Mouse (Mus musculus) limb, embryonic 14.5 days (tissue): ENCODE measurements around the gene Zzz3. TPM values are rescaled to one million over a fixed set of nuclear protein-coding genes. Genes with fewer than 3 reads are reported as not detected.

Source experiments
- ATAC-seq: fragments of 200-750 bp; cut with Nextera tagmentation; 2 replicates; pipeline ENCODE4 v1.8.0; 2017; ENCODE audit warnings: low read depth, moderate number of reproducible peaks, moderate TSS enrichment; ENCODE audit not compliant: low FRiP score
- DNase-seq: peaks from one replicate; pipeline ENCODE4 v3.0.0-alpha.2; 2015; ENCODE audit warnings: low spot score
- H3K27ac ChIP-seq: fragments of 300-500 bp; sonication (generic); replicated peaks from 2 replicates; pipeline ENCODE4 v1.5.1; 2014; ENCODE audit warnings: low read depth, mild to moderate bottlenecking, low read length, moderate library complexity, mixed read lengths
- H3K27me3 ChIP-seq: fragments of 300-500 bp; sonication (generic); 2 replicates; pipeline ENCODE4 v1.6.1; 2014; ENCODE audit warnings: low read length, mixed read lengths; ENCODE audit not compliant: control insufficient read depth, insufficient read depth
- H3K36me3 ChIP-seq: fragments of 300-500 bp; sonication (generic); 2 replicates; pipeline ENCODE4 v1.6.1; 2014; ENCODE audit warnings: mild to moderate bottlenecking, low read length, moderate library complexity, mixed read lengths; ENCODE audit not compliant: control insufficient read depth, insufficient read depth
- H3K4me1 ChIP-seq: fragments of 300-500 bp; sonication (generic); 2 replicates; pipeline ENCODE4 v1.6.1; 2014; ENCODE audit warnings: antibody characterized with exemption, low read length, mixed read lengths; ENCODE audit not compliant: control insufficient read depth, insufficient read depth
- H3K4me2 ChIP-seq: fragments of 300-500 bp; sonication (generic); replicated peaks from 2 replicates; pipeline ENCODE4 v1.6.1; 2014; ENCODE audit warnings: low read depth, mild to moderate bottlenecking, low read length, moderate library complexity; ENCODE audit not compliant: severe bottlenecking
- H3K4me3 ChIP-seq: fragments of 300-500 bp; sonication (generic); replicated peaks from 2 replicates; pipeline ENCODE4 v1.5.1; 2014; ENCODE audit warnings: low read length
- H3K9ac ChIP-seq: fragments of 300-500 bp; sonication (generic); 2 replicates; pipeline ENCODE4 v1.6.1; 2014; ENCODE audit warnings: mild to moderate bottlenecking, low read depth, low read length, moderate library complexity; ENCODE audit not compliant: severe bottlenecking
- H3K9me3 ChIP-seq: fragments of 300-500 bp; sonication (generic); 2 replicates; pipeline ENCODE4 v1.6.1; 2016; ENCODE audit warnings: low read length; ENCODE audit not compliant: control insufficient read depth
- POLR2A ChIP-seq: fragments of 200-500 bp; IDR thresholded peaks from 2 replicates; pipeline ENCODE4 v1.8.0; 2012; ENCODE audit warnings: inconsistent platforms, mild to moderate bottlenecking, moderate library complexity, borderline replicate concordance; ENCODE audit not compliant: insufficient read depth, insufficient read length; ENCODE audit errors: extremely low read depth
- WGBS: fragments of 180-500 bp; shearing (Covaris S2); extraction: QIAGEN DNeasy Blood & Tissue Kit; methylation state at CpG from one replicate; pipeline ENCODE4 v1.1.7; 2014; 5-methylcytosine and 5-hydroxymethylcytosine counted together
- polyA plus RNA-seq, 2 experiments: library from polyadenylated mRNA; depleted of rRNA in 1 of 2; stranded (reverse) in 1 of 2; unstranded in 1 of 2; fragments of >200 nt; fragmentation: Nextera tagmentation in 1 of 2; extraction: Ambion mirVana in 1 of 2; gene quantifications; 2 replicates each; pipeline versions ENCODE4 v1.2.1 to v1.2.3; 2012 to 2014

Gene Zzz3
- polyA plus RNA-seq (2012; rRNA removed) (36.8 and 40.5 TPM in 2 replicates), polyA plus RNA-seq (2014; fragmentation: Nextera tagmentation; extraction: Ambion mirVana) (52.2 and 53.6 TPM in 2 replicates)

DNA sequence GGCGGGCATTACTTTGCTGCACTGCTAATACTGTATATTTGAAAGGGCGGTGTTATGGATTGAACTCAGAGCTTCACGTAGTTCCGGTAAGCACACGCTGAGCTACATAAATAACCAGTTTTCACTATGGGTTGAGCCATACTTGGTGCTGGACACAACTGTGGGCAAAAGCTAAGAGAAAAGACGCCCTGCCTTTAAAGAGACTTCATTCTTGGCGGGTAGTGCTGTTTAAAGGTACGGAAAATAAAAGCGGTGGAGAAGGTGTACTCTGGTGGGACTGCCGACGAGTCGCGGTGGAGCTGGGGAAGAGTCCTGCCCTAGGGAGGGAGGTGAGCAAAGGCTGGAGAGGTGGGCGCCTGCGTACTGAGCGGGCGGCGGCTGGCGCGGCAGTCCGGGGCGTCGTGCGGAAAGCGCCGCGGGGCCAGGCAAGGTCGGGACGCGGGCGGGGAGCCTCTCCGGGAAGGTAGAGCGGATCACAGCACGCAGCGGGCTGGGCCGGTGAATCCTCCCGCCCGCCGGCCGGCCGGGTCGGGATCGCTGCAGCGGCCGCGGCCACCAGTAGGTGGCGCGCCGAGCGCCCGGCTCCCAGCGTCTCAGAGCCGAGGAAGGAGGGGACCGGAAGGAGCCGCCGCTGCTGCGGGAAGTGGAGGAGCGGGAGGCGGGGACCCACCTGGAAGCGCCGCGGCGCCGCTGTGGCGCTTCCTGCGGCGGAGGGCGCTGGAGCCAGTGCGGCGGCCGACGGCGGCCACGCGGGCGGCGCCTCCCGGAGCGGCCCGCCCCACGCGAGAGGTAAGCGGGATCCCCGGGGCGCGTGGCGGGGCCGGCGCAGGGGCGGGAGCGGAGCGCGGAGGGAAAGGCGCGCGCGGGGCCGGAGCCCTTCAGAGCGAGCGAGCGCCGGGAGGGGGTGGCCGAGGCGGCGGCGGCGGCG is at the start of gene Zzz3:
Zzz3 (plus strand) TSS at position 124 of the 928 bp plus-strand sequence.
- under 1% methylated on average over 32 of the region's 108 CpGs for WGBS

DNA sequence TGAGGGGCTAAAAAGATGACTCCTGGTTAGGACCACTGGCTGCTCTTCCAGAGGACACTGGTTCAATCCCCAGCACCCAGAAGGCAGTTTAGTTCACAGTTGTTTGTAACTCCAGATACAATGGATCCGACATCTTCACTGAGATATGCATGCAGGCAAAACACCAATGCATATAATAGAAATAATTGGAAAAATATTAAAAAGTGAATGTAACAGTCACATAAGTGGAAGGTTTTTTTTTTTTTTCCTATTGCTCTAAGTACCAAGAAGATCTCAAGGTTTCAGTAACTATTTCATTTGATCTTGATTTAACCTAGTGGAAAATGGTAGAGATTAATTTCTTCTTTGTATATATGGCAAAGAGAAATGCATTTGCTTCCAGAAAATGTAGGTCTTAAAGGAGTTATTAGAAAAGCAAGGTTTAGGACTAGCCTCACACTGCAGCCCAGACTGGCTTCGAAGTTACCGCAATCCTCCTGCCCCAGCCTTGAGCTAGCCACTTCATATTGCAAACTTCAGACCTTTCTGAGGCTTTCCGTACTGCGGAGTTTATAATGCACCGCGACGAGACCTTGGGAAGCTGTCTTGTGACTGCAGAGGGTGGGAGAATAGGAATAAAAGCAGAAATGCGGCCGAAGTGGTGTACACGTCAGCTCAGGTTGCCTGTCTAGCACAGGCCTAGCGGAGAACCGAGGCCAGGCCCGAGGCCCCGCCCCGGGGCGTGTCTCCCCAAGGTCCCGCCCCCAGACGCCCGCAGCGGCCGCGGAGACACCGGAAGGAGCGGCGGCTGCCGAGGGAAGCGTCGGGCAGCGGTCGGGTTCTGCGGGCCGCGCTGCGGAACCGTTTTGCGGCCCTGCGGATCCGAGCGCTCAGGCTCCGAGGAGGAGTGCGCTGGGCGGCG is 49.3 kb upstream of the Zzz3 start, which contains the start of gene Usp33:
Usp33 (plus strand) TSS at position 747 of the 901 bp plus-strand sequence.
- Histone ChIP-seq H3K9me3 (no peaks in the 10 kb centered on the region), H3K4me3 (peak within 1 kb of the TSS; percentile 57), H3K4me2 (peak within 1 kb of the TSS; percentile 70), H3K27me3 (no peaks in the 10 kb centered on the region), H3K36me3 (0 out of 2 replicates have a peak, but pooled peaks cover 6% of the 10 kb centered on the region), H3K27ac (peak within 1 kb of the TSS; percentile 81; the same call in 1 of the 2 replicates), H3K9ac (peak within 1 kb of the TSS; percentile 82), H3K4me1 (peaks cover 9% of the 10 kb centered on the region)
- 11% methylated on average over 31 of the region's 44 CpGs for WGBS
- peak; percentile 77; the same call in 1 of the 2 replicates for TF ChIP-seq POLR2A
- peak; percentile 92 for DNase-seq
- peak; percentile 98 for ATAC-seq

More for the DNA sequence above, at the start of gene Zzz3:
- H3K9ac ChIP-seq, result peak within 1 kb of the TSS; percentile 92
- TF ChIP-seq POLR2A, result 0 out of 2 replicates have a peak, but pooled peaks have one; percentile 74
- DNase-seq, result peak; percentile 92
- H3K4me1 ChIP-seq, result peaks cover 13% of the 10 kb centered on the region
- H3K9me3 ChIP-seq, result no peaks in the 10 kb centered on the region
- ATAC-seq, result peak; percentile 90
- H3K27me3 ChIP-seq, result no peaks in the 10 kb centered on the region
- peaks cover 30% of the 10 kb centered on the region for H3K36me3 ChIP-seq
- peak within 1 kb of the TSS; percentile 74 for H3K4me3 ChIP-seq
- H3K4me2 ChIP-seq, result peak within 1 kb of the TSS; percentile 76
- H3K27ac ChIP-seq, result peak within 1 kb of the TSS; percentile 99

DNA sequence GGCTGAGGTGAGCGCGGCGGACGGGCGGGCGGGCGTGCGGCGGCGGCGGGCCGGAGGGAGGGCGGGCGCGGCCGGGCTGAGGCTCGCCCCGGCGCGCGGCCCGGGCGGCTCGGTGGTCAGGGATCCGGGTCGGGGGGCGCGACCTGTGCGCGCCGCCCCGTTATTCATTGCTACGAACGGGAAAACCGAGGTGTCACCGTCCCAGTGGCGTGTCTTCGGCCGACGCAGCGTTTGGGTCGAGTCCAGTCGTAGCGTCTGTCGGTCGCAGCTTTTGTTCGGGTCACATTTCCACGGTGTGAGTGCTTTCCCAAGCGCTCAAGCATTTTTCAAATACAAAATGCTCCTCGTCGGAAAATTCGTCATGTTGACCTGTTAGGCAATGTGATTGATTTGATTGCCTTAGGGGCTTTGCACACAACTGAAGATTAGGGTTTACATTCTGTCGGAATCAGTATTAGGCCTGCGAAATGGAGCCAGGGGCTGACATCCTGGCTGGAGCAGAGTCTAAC is 48.6 kb upstream of the Zzz3 start:
- H3K27ac ChIP-seq, result peak overlapping the region; percentile 81; the same call in 1 of the 2 replicates
- H3K9ac ChIP-seq, result peak overlapping the region; percentile 82
- peak overlapping the region; percentile 57 for H3K4me3 ChIP-seq
- ATAC-seq (peak; percentile 73), DNase-seq (peak; percentile 22)
- H3K9me3 ChIP-seq, result no peaks in the 10 kb centered on the region
- 0 out of 2 replicates have a peak, but pooled peaks cover 6% of the 10 kb centered on the region for H3K36me3 ChIP-seq
- 0% methylated on average over 33 of the region's 54 CpGs for WGBS
- peaks cover 12% of the 10 kb centered on the region for H3K4me1 ChIP-seq
- no peak for TF ChIP-seq POLR2A
- no peaks in the 10 kb centered on the region for H3K27me3 ChIP-seq
- H3K4me2 ChIP-seq, result peak overlapping the region; percentile 70

DNA sequence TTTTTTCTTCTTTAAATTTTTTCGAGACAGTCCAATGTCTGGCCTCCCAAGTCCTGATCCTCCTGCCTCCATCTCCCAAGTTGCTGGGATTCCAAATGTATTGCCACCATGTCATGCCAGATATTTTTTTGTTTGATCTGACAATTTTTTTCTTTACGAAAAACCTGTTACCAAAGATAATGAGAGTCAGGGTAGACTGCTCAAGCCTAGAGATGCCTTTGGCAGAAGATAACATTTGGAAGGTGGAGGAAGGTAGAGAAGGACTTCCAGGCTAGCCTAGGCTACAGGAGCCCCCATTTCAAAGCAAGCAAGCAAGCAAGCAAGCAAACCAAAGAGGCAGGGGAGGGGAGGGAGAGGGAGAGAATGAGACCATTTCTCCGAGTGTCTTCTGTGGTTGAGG is 48.0 kb upstream of the Zzz3 start:
- WGBS, result 46% methylated on average over 3 of the region's 3 CpGs
- no peaks in the 10 kb centered on the region for H3K9me3 ChIP-seq
- H3K4me3 ChIP-seq, result peak overlapping the region; percentile 57
- H3K9ac ChIP-seq, result peak overlapping the region; percentile 82
- 0 out of 2 replicates have a peak, but pooled peaks cover 6% of the 10 kb centered on the region for H3K36me3 ChIP-seq
- no peak overlapping the region for H3K27ac ChIP-seq
- no peaks in the 10 kb centered on the region for H3K27me3 ChIP-seq
- DNase-seq (no peak), ATAC-seq (no peak)
- peaks cover 12% of the 10 kb centered on the region for H3K4me1 ChIP-seq
- TF ChIP-seq POLR2A, result no peak
- peak overlapping the region; percentile 70 for H3K4me2 ChIP-seq
